Mouse (Mus musculus) kidney, embryonic 15.5 days (tissue): Measurements from ENCODE around the gene Ptgis. TPM values are rescaled to one million over a fixed set of nuclear protein-coding genes. Genes with fewer than 3 reads are reported as not detected.

Experiments used
- ATAC-seq: fragments of 200-750 bp; cut with Nextera tagmentation; replicated peaks from 2 replicates; pipeline ENCODE4 v1.8.0; 2017; ENCODE audit warnings: moderate TSS enrichment; ENCODE audit not compliant: low FRiP score
- H3K27ac ChIP-seq: fragments of 300-500 bp; sonication (generic); 2 replicates; pipeline ENCODE4 v1.5.1; 2015; ENCODE audit warnings: mild to moderate bottlenecking, inconsistent platforms
- H3K27me3 ChIP-seq: fragments of 300-500 bp; sonication (generic); 2 replicates; pipeline ENCODE4 v1.6.1; 2015; ENCODE audit warnings: inconsistent platforms
- H3K36me3 ChIP-seq: fragments of 300-500 bp; sonication (generic); 2 replicates; pipeline ENCODE4 v1.6.1; 2015; ENCODE audit warnings: inconsistent platforms
- H3K4me1 ChIP-seq: fragments of 300-500 bp; sonication (generic); 2 replicates; pipeline ENCODE4 v1.6.1; 2015; ENCODE audit warnings: inconsistent platforms
- H3K4me2 ChIP-seq: fragments of 300-500 bp; sonication (generic); 2 replicates; pipeline ENCODE4 v1.6.1; 2015; ENCODE audit warnings: moderate library complexity, mild to moderate bottlenecking, inconsistent platforms
- H3K4me3 ChIP-seq: fragments of 300-500 bp; sonication (generic); replicated peaks from 2 replicates; pipeline ENCODE4 v1.5.1; 2015; ENCODE audit warnings: mild to moderate bottlenecking, inconsistent platforms
- H3K9ac ChIP-seq: fragments of 300-500 bp; sonication (generic); 2 replicates; pipeline ENCODE4 v1.6.1; 2015; ENCODE audit warnings: mild to moderate bottlenecking, inconsistent platforms
- H3K9me3 ChIP-seq: fragments of 300-500 bp; sonication (generic); replicated peaks from 2 replicates; pipeline ENCODE4 v1.6.1; 2016; ENCODE audit warnings: inconsistent platforms
- WGBS: fragments of 180-500 bp; shearing (Covaris S2); methylation state at CpG from one replicate; pipeline ENCODE4 v1.1.7; 2015; ENCODE audit warnings: mixed read lengths; 5-methylcytosine and 5-hydroxymethylcytosine counted together
- polyA plus RNA-seq: library from polyadenylated mRNA; unstranded; fragments of >200 nt; fragmentation: Nextera tagmentation; extraction: Ambion mirVana; gene quantifications from 2 replicates; pipeline ENCODE4 v1.2.1, GENCODE M21; 2015

Ptgis gene
- polyA plus RNA-seq, 1 experiment from 2014 or later: 21.1 TPM

- no peaks in the 10 kb centered on the region for H3K36me3 ChIP-seq
- H3K4me1 ChIP-seq: no peaks in the 10 kb centered on the region
- no peak overlapping the region for H3K27ac ChIP-seq
- no peaks in the 10 kb centered on the region for H3K27me3 ChIP-seq
- H3K4me3 ChIP-seq: no peak overlapping the region
- no peak for ATAC-seq
- H3K4me2 ChIP-seq: no peak overlapping the region
- 95% methylated on average over 3 of the region's 3 CpGs for WGBS
- H3K9me3 ChIP-seq: no peaks in the 10 kb centered on the region
- no peak overlapping the region for H3K9ac ChIP-seq
Measured at GRCm38 (mm10) chr2:167272706-167273105, 32.3 kb upstream of the Ptgis start.

GRCm38 (mm10) chr2:167271121-167271521 is 30.7 kb upstream of the Ptgis start:
- Histone ChIP-seq H3K9ac (no peak overlapping the region), H3K4me1 (no peaks in the 10 kb centered on the region), H3K36me3 (no peaks in the 10 kb centered on the region), H3K4me2 (no peak overlapping the region), H3K27me3 (no peaks in the 10 kb centered on the region), H3K27ac (no peak overlapping the region), H3K9me3 (no peaks in the 10 kb centered on the region), H3K4me3 (no peak overlapping the region)
- ATAC-seq: no peak
- WGBS: 79% methylated on average over 9 of the region's 9 CpGs

GRCm38 (mm10) chr2:167270496-167270895 is 30.1 kb upstream of the Ptgis start:
- WGBS: 89% methylated on average over 3 of the region's 3 CpGs
- ATAC-seq: no peak

GRCm38 (mm10) chr2:167268721-167269120 is 28.3 kb upstream of the Ptgis start:
- Histone ChIP-seq H3K27me3 (no peaks in the 10 kb centered on the region), H3K9ac (no peak overlapping the region), H3K4me1 (no peaks in the 10 kb centered on the region), H3K4me2 (no peak overlapping the region), H3K4me3 (no peak overlapping the region), H3K27ac (no peak overlapping the region), H3K9me3 (no peaks in the 10 kb centered on the region), H3K36me3 (no peaks in the 10 kb centered on the region)
- WGBS: 91% methylated on average over 1 of the region's 1 CpGs
- no peak for ATAC-seq

More at GRCm38 (mm10) chr2:167270496-167270895, 30.1 kb upstream of the Ptgis start:
- Histone ChIP-seq H3K4me1 (no peaks in the 10 kb centered on the region), H3K27me3 (no peaks in the 10 kb centered on the region), H3K9ac (no peak overlapping the region), H3K27ac (no peak overlapping the region), H3K4me3 (no peak overlapping the region), H3K9me3 (no peaks in the 10 kb centered on the region), H3K4me2 (no peak overlapping the region), H3K36me3 (no peaks in the 10 kb centered on the region)

GRCm38 (mm10) chr2:167268411-167268690 is 27.9 kb upstream of the Ptgis start:
- 91% methylated on average over 8 of the region's 8 CpGs for WGBS
- H3K27ac ChIP-seq: no peak overlapping the region
- no peaks in the 10 kb centered on the region for H3K9me3 ChIP-seq
- no peaks in the 10 kb centered on the region for H3K36me3 ChIP-seq
- no peak overlapping the region for H3K4me2 ChIP-seq
- H3K27me3 ChIP-seq: no peaks in the 10 kb centered on the region
- no peak for ATAC-seq
- no peaks in the 10 kb centered on the region for H3K4me1 ChIP-seq
- no peak overlapping the region for H3K9ac ChIP-seq
- H3K4me3 ChIP-seq: no peak overlapping the region

GRCm38 (mm10) chr2:167267531-167268410 is 27.4 kb upstream of the Ptgis start:
- 79% methylated on average over 14 of the region's 14 CpGs for WGBS
- Histone ChIP-seq H3K4me1 (no peaks in the 10 kb centered on the region), H3K9me3 (no peaks in the 10 kb centered on the region), H3K27ac (no peak overlapping the region), H3K4me3 (no peak overlapping the region), H3K4me2 (no peak overlapping the region), H3K27me3 (no peaks in the 10 kb centered on the region), H3K36me3 (no peaks in the 10 kb centered on the region), H3K9ac (no peak overlapping the region)
- no peak for ATAC-seq

- Histone ChIP-seq H3K27me3 (no peaks in the 10 kb centered on the region), H3K4me2 (no peak overlapping the region), H3K9ac (no peak overlapping the region), H3K27ac (no peak overlapping the region), H3K9me3 (no peaks in the 10 kb centered on the region), H3K4me3 (no peak overlapping the region), H3K4me1 (0 out of 2 replicates have a peak, but pooled peaks cover 4% of the 10 kb centered on the region), H3K36me3 (no peaks in the 10 kb centered on the region)
- no peak for ATAC-seq
- 95% methylated on average over 10 of the region's 10 CpGs for whole genome bisulfite sequencing
Measured at GRCm38 (mm10) chr2:167266231-167266630, 25.8 kb upstream of the Ptgis start.

GRCm38 (mm10) chr2:167265806-167266205 is 25.4 kb upstream of the Ptgis start:
- no peak for ATAC-seq
- H3K27me3 ChIP-seq: no peaks in the 10 kb centered on the region
- H3K9me3 ChIP-seq: no peaks in the 10 kb centered on the region
- no peak overlapping the region for H3K4me3 ChIP-seq
- H3K27ac ChIP-seq: no peak overlapping the region
- H3K4me2 ChIP-seq: no peak overlapping the region
- H3K36me3 ChIP-seq: no peaks in the 10 kb centered on the region
- 52% methylated on average over 4 of the region's 5 CpGs for WGBS
- no peak overlapping the region for H3K9ac ChIP-seq
- 0 out of 2 replicates have a peak, but pooled peaks cover 7% of the 10 kb centered on the region for H3K4me1 ChIP-seq

- H3K9me3 ChIP-seq: no peaks in the 10 kb centered on the region
- no peak overlapping the region for H3K4me3 ChIP-seq
- H3K4me1 ChIP-seq: 0 out of 2 replicates have a peak, but pooled peaks cover 7% of the 10 kb centered on the region
- 90% methylated on average over 2 of the region's 2 CpGs for WGBS
- no peaks in the 10 kb centered on the region for H3K36me3 ChIP-seq
- no peak for ATAC-seq
- no peaks in the 10 kb centered on the region for H3K27me3 ChIP-seq
- H3K9ac ChIP-seq: no peak overlapping the region
- no peak overlapping the region for H3K4me2 ChIP-seq
- no peak overlapping the region for H3K27ac ChIP-seq
Measured at GRCm38 (mm10) chr2:167265021-167265420, 24.6 kb upstream of the Ptgis start.

- no peak for ATAC-seq
- Histone ChIP-seq H3K27ac (no peak overlapping the region), H3K4me1 (0 out of 2 replicates have a peak, but pooled peaks cover 7% of the 10 kb centered on the region), H3K9me3 (no peaks in the 10 kb centered on the region), H3K4me2 (no peak overlapping the region), H3K4me3 (no peak overlapping the region), H3K27me3 (no peaks in the 10 kb centered on the region), H3K9ac (no peak overlapping the region), H3K36me3 (no peaks in the 10 kb centered on the region)
- 87% methylated on average over 11 of the region's 11 CpGs for WGBS
Measured at GRCm38 (mm10) chr2:167263931-167264330, 23.5 kb upstream of the Ptgis start.

- WGBS: 82% methylated on average over 8 of the region's 8 CpGs
- Histone ChIP-seq H3K27me3 (no peaks in the 10 kb centered on the region), H3K27ac (no peak overlapping the region), H3K36me3 (no peaks in the 10 kb centered on the region), H3K4me3 (no peak overlapping the region), H3K4me1 (0 out of 2 replicates have a peak, but pooled peaks cover 7% of the 10 kb centered on the region), H3K9ac (no peak overlapping the region), H3K4me2 (no peak overlapping the region), H3K9me3 (no peaks in the 10 kb centered on the region)
- no peak for ATAC-seq
Measured at GRCm38 (mm10) chr2:167263040-167263810, 22.8 kb upstream of the Ptgis start.

- Histone ChIP-seq H3K36me3 (no peaks in the 10 kb centered on the region), H3K4me2 (no peak overlapping the region), H3K4me1 (0 out of 2 replicates have a peak, but pooled peaks cover 7% of the 10 kb centered on the region), H3K27ac (no peak overlapping the region), H3K27me3 (no peaks in the 10 kb centered on the region), H3K9ac (no peak overlapping the region), H3K4me3 (no peak overlapping the region), H3K9me3 (no peaks in the 10 kb centered on the region)
- no peak for ATAC-seq
- 87% methylated on average over 10 of the region's 10 CpGs for WGBS
Measured at GRCm38 (mm10) chr2:167262433-167262832, 22.0 kb upstream of the Ptgis start.
